Mouse (Mus musculus): Measurements from ENCODE around the gene Cntnap1. TPM values are rescaled to one million over a fixed set of nuclear protein-coding genes. Genes with fewer than 3 reads are reported as not detected.

The Cntnap1 gene
- polyA plus RNA-seq, 2 experiments: 0.08 to 0.16 TPM

DNA sequence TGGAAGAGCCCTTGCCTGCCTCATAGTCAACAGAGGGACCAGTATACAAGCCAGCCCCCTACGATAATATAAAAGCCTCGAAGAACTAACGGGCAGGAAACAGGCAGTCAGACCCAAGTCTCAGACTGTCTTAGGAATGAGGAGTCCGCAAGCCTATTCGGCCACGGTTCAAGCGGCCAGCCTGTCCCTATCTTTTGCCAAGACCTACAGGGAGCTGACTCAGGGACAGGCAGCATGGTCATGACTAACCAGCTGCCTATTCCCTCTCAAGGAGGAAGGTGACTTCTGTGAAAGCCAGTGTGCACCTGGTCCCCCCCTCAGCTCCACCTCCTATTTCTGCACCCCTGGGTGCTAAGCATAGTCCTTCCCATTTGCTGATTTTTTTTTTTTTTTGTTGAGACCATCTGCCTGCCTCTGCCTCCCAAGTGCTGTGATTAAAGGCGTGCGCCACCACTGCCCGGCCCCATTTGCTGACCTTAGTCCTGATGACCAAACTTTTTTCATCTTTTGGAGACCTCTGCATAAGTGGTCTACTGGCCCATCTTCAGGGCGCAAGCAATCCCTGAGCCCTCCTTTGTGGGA is 41.2 kb upstream of the Cntnap1 start:
- no peak overlapping the region for H3K9ac ChIP-seq (replicated peaks)
- DNase-seq (ENCODE audit: low read depth in 3 of 3, low spot score in 3 of 3) (no peak), ATAC-seq (ENCODE audit: insufficient read depth) (no peak)
- H3K4me1 ChIP-seq (replicated peaks; ENCODE audit: control insufficient read depth in 2 of 2, insufficient read depth in 2 of 2, low read length in 1 of 2): peaks cover 2 to 13% of the 10 kb centered on the region in 2 experiments; a peak in 2 of 4 replicates
- WGBS (ENCODE audit: insufficient replicate concordance): 68% methylated on average over 11 of the region's 11 CpGs
- no peaks in the 10 kb centered on the region for H3K27me3 ChIP-seq (ENCODE audit: control insufficient read depth, insufficient read depth, low read length)
- no peak for TF ChIP-seq CTCF (IDR thresholded peaks at IDR 0.05; ENCODE audit: low read depth)
- TF ChIP-seq EP300 (IDR thresholded peaks at IDR 0.05; ENCODE audit: low read depth): no peak
- no peaks in the 10 kb centered on the region; the same call in 1 of the 2 replicates for H3K9me3 ChIP-seq (ENCODE audit: control insufficient read depth, low read length)
- no peak overlapping the region for H3K4me2 ChIP-seq (ENCODE audit: low read depth)
- H3K4me3 ChIP-seq (ENCODE audit: insufficient read depth in 1 of 2, low read depth in 2 of 2, low read length in 2 of 2): no peak overlapping the region
- peaks cover 9% of the 10 kb centered on the region; the same call in 1 of the 2 replicates for H3K36me3 ChIP-seq (replicated peaks; ENCODE audit: control insufficient read depth, insufficient read depth, low read depth)
- H3K27ac ChIP-seq: no peak overlapping the region

DNA sequence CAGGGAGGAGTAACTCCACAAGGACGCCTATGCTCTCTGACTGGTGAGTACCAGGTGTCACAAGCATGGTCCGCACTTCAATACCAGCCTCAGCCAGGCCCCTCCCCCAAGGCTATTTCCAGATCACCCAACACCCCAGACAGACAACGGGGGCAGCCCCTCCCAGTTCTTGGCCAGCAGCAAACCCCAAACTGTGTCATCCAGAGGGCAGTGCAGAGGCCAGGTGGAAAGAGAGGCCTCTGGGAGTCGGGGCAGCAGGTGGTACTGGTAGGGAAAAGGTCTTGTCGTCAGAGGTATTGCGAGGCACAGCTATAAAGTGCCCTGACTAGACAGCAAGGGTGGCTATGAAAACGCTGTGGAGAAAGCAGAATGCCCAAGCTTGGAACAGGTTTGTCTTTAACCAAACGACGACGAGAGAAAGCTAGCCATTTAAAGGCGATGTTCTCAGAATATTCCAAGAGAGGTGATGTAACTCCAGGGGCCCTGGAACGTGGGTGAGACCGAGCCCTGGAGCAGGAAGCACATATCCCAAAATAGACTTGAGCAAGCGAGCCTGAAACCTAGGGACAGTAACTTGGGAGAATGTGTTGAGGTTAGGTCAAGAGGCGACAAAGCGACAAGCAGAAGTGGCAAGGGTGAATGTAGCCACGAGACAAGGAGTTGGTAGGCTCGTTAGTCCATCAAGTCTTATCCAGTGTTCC is 40.1 kb upstream of the Cntnap1 start:
- ATAC-seq (ENCODE audit: insufficient read depth) (no peak), DNase-seq (ENCODE audit: low read depth in 3 of 3, low spot score in 3 of 3) (no peak)
- no peak overlapping the region for H3K9ac ChIP-seq (replicated peaks)
- H3K27me3 ChIP-seq (ENCODE audit: control insufficient read depth, insufficient read depth, low read length): no peaks in the 10 kb centered on the region
- peaks cover 2 to 15% of the 10 kb centered on the region in 2 experiments; a peak in 2 of 4 replicates for H3K4me1 ChIP-seq (replicated peaks; ENCODE audit: control insufficient read depth in 2 of 2, insufficient read depth in 2 of 2, low read length in 1 of 2)
- TF ChIP-seq CTCF (IDR thresholded peaks at IDR 0.05; ENCODE audit: low read depth): no peak
- TF ChIP-seq EP300 (IDR thresholded peaks at IDR 0.05; ENCODE audit: low read depth): no peak
- H3K4me2 ChIP-seq (ENCODE audit: low read depth): no peak overlapping the region
- no peak overlapping the region for H3K4me3 ChIP-seq (ENCODE audit: insufficient read depth in 1 of 2, low read depth in 2 of 2, low read length in 2 of 2)
- H3K36me3 ChIP-seq (replicated peaks; ENCODE audit: control insufficient read depth, insufficient read depth, low read depth): peaks cover 9% of the 10 kb centered on the region; the same call in 1 of the 2 replicates
- no peaks in the 10 kb centered on the region; the same call in 1 of the 2 replicates for H3K9me3 ChIP-seq (ENCODE audit: control insufficient read depth, low read length)
- H3K27ac ChIP-seq: no peak overlapping the region
- WGBS (ENCODE audit: insufficient replicate concordance): 29% methylated on average over 18 of the region's 18 CpGs

DNA sequence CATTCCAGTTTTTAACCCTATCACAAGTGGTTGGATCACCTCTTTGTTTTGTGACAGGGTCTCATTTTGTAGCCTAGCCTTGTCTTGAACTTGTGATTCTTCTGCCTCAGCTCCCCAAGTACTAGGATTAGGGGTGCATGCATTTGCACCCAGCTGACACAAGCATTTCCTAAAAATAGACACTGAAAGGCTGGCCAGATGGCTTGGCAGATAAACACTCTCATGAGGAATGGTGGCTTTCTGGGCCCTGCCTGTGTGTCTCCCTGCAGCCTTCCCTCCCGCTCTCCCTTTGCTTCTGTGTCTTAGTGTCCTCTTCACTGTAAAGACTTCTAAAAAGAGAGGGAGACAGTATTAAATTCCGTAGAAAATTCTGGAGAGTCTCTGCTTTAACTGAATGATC is 39.1 kb upstream of the Cntnap1 start:
- TF ChIP-seq CTCF (IDR thresholded peaks at IDR 0.05; ENCODE audit: low read depth) (no peak), EP300 (IDR thresholded peaks at IDR 0.05; ENCODE audit: low read depth) (no peak)
- WGBS (ENCODE audit: insufficient replicate concordance): 51% methylated on average over 2 of the region's 2 CpGs

DNA sequence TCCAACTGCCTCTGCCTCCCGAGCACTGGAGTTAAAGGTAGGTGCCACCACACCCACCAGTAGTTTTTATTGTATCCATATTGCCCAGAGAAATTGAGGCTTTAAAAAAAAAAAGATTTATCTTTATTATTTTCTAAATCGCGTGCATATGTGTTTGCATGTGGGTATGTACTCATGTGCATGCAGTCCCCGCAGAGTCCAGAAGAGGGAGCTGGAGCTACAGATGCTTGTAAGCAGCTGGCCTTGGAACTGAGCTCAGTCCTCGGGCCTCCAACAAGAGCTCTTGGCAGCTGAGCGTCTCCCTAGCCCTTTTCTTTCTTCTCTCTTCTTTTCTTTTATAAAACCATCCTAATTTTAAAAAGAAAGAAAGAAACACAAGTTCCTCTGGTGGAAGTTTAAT is 38.6 kb upstream of the Cntnap1 start:
- Histone ChIP-seq H3K9me3 (ENCODE audit: control insufficient read depth, low read length) (no peaks in the 10 kb centered on the region; the same call in 1 of the 2 replicates), H3K27ac (no peak overlapping the region), H3K4me2 (ENCODE audit: low read depth) (no peak overlapping the region), H3K9ac (replicated peaks) (no peak overlapping the region), H3K36me3 (replicated peaks; ENCODE audit: control insufficient read depth, insufficient read depth, low read depth) (0 out of 2 replicates have a peak, but pooled peaks cover under 1% of the 10 kb centered on the region), H3K4me1 (replicated peaks; ENCODE audit: control insufficient read depth in 2 of 2, insufficient read depth in 2 of 2, low read length in 1 of 2) (peaks cover 2 to 15% of the 10 kb centered on the region in 2 experiments; a peak in 2 of 4 replicates), H3K27me3 (ENCODE audit: control insufficient read depth, insufficient read depth, low read length) (no peaks in the 10 kb centered on the region), H3K4me3 (ENCODE audit: insufficient read depth in 1 of 2, low read depth in 2 of 2, low read length in 2 of 2) (no peak overlapping the region)
- DNase-seq (ENCODE audit: low read depth in 3 of 3, low spot score in 3 of 3): no peak
- no peak for ATAC-seq (ENCODE audit: insufficient read depth)
- no peak for TF ChIP-seq EP300 (IDR thresholded peaks at IDR 0.05; ENCODE audit: low read depth)
- TF ChIP-seq CTCF (IDR thresholded peaks at IDR 0.05; ENCODE audit: low read depth): peak; percentile 71
- WGBS (ENCODE audit: insufficient replicate concordance): 82% methylated on average over 6 of the region's 6 CpGs

More for the DNA sequence above, 39.1 kb upstream of the Cntnap1 start:
- H3K9ac ChIP-seq (replicated peaks): no peak overlapping the region
- peaks cover 6% of the 10 kb centered on the region; the same call in 1 of the 2 replicates for H3K36me3 ChIP-seq (replicated peaks; ENCODE audit: control insufficient read depth, insufficient read depth, low read depth)
- H3K4me2 ChIP-seq (ENCODE audit: low read depth): no peak overlapping the region
- ATAC-seq (ENCODE audit: insufficient read depth) (no peak), DNase-seq (ENCODE audit: low read depth in 3 of 3, low spot score in 3 of 3) (no peak)
- peaks cover 2 to 15% of the 10 kb centered on the region in 2 experiments; a peak in 2 of 4 replicates for H3K4me1 ChIP-seq (replicated peaks; ENCODE audit: control insufficient read depth in 2 of 2, insufficient read depth in 2 of 2, low read length in 1 of 2)
- no peaks in the 10 kb centered on the region for H3K27me3 ChIP-seq (ENCODE audit: control insufficient read depth, insufficient read depth, low read length)
- no peak overlapping the region for H3K4me3 ChIP-seq (ENCODE audit: insufficient read depth in 1 of 2, low read depth in 2 of 2, low read length in 2 of 2)
- H3K27ac ChIP-seq: no peak overlapping the region
- H3K9me3 ChIP-seq (ENCODE audit: control insufficient read depth, low read length): no peaks in the 10 kb centered on the region; the same call in 1 of the 2 replicates

DNA sequence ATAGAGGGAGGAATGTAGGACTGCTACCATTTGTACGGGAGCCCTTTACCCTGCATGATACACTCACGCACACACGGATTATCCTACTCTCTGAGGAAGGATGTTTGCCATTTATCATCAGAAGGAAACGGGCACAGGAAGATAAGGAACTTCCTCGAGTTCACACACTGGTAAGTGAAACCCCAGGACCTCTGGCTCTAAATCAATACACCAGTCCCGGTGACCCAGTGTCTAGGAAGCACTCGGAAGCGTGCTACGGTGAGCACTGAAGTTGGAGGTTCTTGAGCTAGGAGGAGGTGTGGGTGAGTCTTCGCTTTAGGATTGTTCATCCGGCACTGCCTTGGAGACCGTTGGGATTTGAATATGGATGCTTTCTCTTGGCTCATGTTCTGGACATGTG is 37.3 kb upstream of the Cntnap1 start:
- DNase-seq (ENCODE audit: low read depth in 3 of 3, low spot score in 3 of 3) (no peak), ATAC-seq (ENCODE audit: insufficient read depth) (no peak)
- no peak overlapping the region for H3K27ac ChIP-seq
- H3K4me3 ChIP-seq (ENCODE audit: insufficient read depth in 1 of 2, low read depth in 2 of 2, low read length in 2 of 2): no peak overlapping the region
- no peak overlapping the region for H3K4me2 ChIP-seq (ENCODE audit: low read depth)
- no peaks in the 10 kb centered on the region for H3K36me3 ChIP-seq (replicated peaks; ENCODE audit: control insufficient read depth, insufficient read depth, low read depth)
- peaks cover 2 to 15% of the 10 kb centered on the region in 2 experiments; a peak in 2 of 4 replicates for H3K4me1 ChIP-seq (replicated peaks; ENCODE audit: control insufficient read depth in 2 of 2, insufficient read depth in 2 of 2, low read length in 1 of 2)
- WGBS (ENCODE audit: insufficient replicate concordance): 19% methylated on average over 12 of the region's 12 CpGs
- H3K9me3 ChIP-seq (ENCODE audit: control insufficient read depth, low read length): no peaks in the 10 kb centered on the region; the same call in 1 of the 2 replicates
- TF ChIP-seq CTCF (IDR thresholded peaks at IDR 0.05; ENCODE audit: low read depth): no peak
- TF ChIP-seq EP300 (IDR thresholded peaks at IDR 0.05; ENCODE audit: low read depth): no peak
- no peaks in the 10 kb centered on the region; the same call in 1 of the 2 replicates for H3K27me3 ChIP-seq (ENCODE audit: control insufficient read depth, insufficient read depth, low read length)
- H3K9ac ChIP-seq (replicated peaks): no peak overlapping the region

Data from liver, embryonic 14.5 days (tissue).